Mouse (Mus musculus): Measurements from ENCODE around the gene Ccdc88c.
A peak's percentile ranks its signal among the peaks of the same experiment; 100 is the strongest.

Ccdc88c gene

GRCm38 (mm10) chr12:100969808-100970207 is 59.0 kb downstream of the Ccdc88c start:
- DNase-seq (ENCODE audit: low read depth, low spot score): no peak

GRCm38 (mm10) chr12:100967383-100967782 is 61.5 kb downstream of the Ccdc88c start:
- DNase-seq (ENCODE audit: low read depth, low spot score): no peak

- peak; percentile 79 for DNase-seq (ENCODE audit: low read depth, low spot score)
Observed at GRCm38 (mm10) chr12:100966253-100966652, 62.6 kb downstream of the Ccdc88c start.

- DNase-seq (ENCODE audit: low read depth, low spot score): peak; percentile 85
Observed at GRCm38 (mm10) chr12:100965298-100965697, 63.6 kb downstream of the Ccdc88c start.

- no peak for DNase-seq (ENCODE audit: low read depth, low spot score)
Observed at GRCm38 (mm10) chr12:100958621-100959592, 69.9 kb downstream of the Ccdc88c start.

GRCm38 (mm10) chr12:100958006-100958405 is 70.8 kb downstream of the Ccdc88c start:
- peak; percentile 71 for DNase-seq (ENCODE audit: low read depth, low spot score)

GRCm38 (mm10) chr12:100957257-100957656 is 71.6 kb downstream of the Ccdc88c start:
- no peak for DNase-seq (ENCODE audit: low read depth, low spot score)

- DNase-seq (ENCODE audit: low read depth, low spot score): no peak
Observed at GRCm38 (mm10) chr12:100956825-100957224, 72.0 kb downstream of the Ccdc88c start.

- DNase-seq (ENCODE audit: low read depth, low spot score): no peak
Observed at GRCm38 (mm10) chr12:100956028-100956427, 72.8 kb downstream of the Ccdc88c start.

GRCm38 (mm10) chr12:100953926-100954325 is 74.9 kb downstream of the Ccdc88c start:
- DNase-seq (ENCODE audit: low read depth, low spot score): no peak

GRCm38 (mm10) chr12:100952193-100952931 is 76.5 kb downstream of the Ccdc88c start:
- DNase-seq (ENCODE audit: low read depth, low spot score): peak; percentile 88

GRCm38 (mm10) chr12:100949146-100949545 is 79.7 kb downstream of the Ccdc88c start:
- no peak for DNase-seq (ENCODE audit: low read depth, low spot score)

GRCm38 (mm10) chr12:100948021-100948420 is 80.8 kb downstream of the Ccdc88c start:
- DNase-seq (ENCODE audit: low read depth, low spot score): no peak

GRCm38 (mm10) chr12:100945948-100946347 is 82.9 kb downstream of the Ccdc88c start:
- DNase-seq (ENCODE audit: low read depth, low spot score): no peak

GRCm38 (mm10) chr12:100945501-100945900 is 83.4 kb downstream of the Ccdc88c start:
- DNase-seq (ENCODE audit: low read depth, low spot score): no peak

- DNase-seq (ENCODE audit: low read depth, low spot score): peak; percentile 52
Observed at GRCm38 (mm10) chr12:100944921-100945336, 83.9 kb downstream of the Ccdc88c start.

GRCm38 (mm10) chr12:100943146-100943545 is 85.7 kb downstream of the Ccdc88c start:
- peak; percentile 52 for DNase-seq (ENCODE audit: low read depth, low spot score)

GRCm38 (mm10) chr12:100941361-100941760 is 87.5 kb downstream of the Ccdc88c start:
- no peak for DNase-seq (ENCODE audit: low read depth, low spot score)

GRCm38 (mm10) chr12:100937441-100938360 is 91.2 kb downstream of the Ccdc88c start:
- DNase-seq (ENCODE audit: low read depth, low spot score): no peak

- DNase-seq (ENCODE audit: low read depth, low spot score): no peak
Observed at GRCm38 (mm10) chr12:100936737-100937136, 92.1 kb downstream of the Ccdc88c start.

GRCm38 (mm10) chr12:100936116-100936515 is 92.7 kb downstream of the Ccdc88c start:
- peak; percentile 73 for DNase-seq (ENCODE audit: low read depth, low spot score)
